ENCODE assay signal across 17 mouse cellular contexts in genomic region chr7:51914132-51914531, GRCm38 (mm10). TPM values are rescaled to one million over a fixed set of nuclear protein-coding genes. Genes with fewer than 3 reads are reported as not detected.
DNase-seq lines count a peak whose midpoint lies in the region; ATAC-seq and TF ChIP-seq lines count a peak whose summit lies in the region.
"Had no signal": no experiment of that assay in that cellular context is flagged by ENCODE, and none has a peak within 500 bp of the region (broad histone marks: within the 10 kb centered on the region; RNA-seq: fewer than 3 reads in every experiment).

No protein-coding gene starts in this region.

- no peaks in the 10 kb centered on the region for H3K9me3 ChIP-seq in heart, embryonic 10.5 days
- no peaks in the 10 kb centered on the region for H3K9me3 ChIP-seq in lung, embryonic 14.5 days (ENCODE audit: low read depth, low read length)
- H3K9me3 ChIP-seq in heart, embryonic 16.5 days (replicated peaks; ENCODE audit: control insufficient read depth, low read length) = no peaks in the 10 kb centered on the region
- H3K9me3 ChIP-seq: G1E; hindbrain, embryonic 15.5 days had no signal

- intact Hi-C loops in heart, postnatal 36 days (cut with DNase I) = no loop called here

- 64% methylated on average over 2 of the region's 2 CpGs for WGBS in heart, embryonic 10.5 days
- WGBS in lung, embryonic 14.5 days = 73% methylated on average over 2 of the region's 2 CpGs
- 48% methylated on average over 2 of the region's 2 CpGs for WGBS in heart, embryonic 16.5 days

- H3K4me2 ChIP-seq in lung, embryonic 14.5 days = no peak overlapping the region
- H3K4me2 ChIP-seq in heart, embryonic 16.5 days (ENCODE audit: low read depth, low read length) = no peak overlapping the region
- peak overlapping the region; percentile 64 for H3K4me2 ChIP-seq in myocyte (ENCODE audit: low read depth)
- H3K4me2 ChIP-seq: hindbrain, embryonic 15.5 days had no signal

- peak; percentile 66; the same call in 1 of the 2 replicates for ATAC-seq in lung, embryonic 14.5 days (ENCODE audit: insufficient read depth)
- ATAC-seq in heart, embryonic 16.5 days (replicated peaks; ENCODE audit: extremely low read depth, insufficient read depth, low FRiP score) = peak; percentile 59

- H3ac ChIP-seq in myocyte (ENCODE audit: control insufficient read depth, insufficient read length) = no peak overlapping the region

- no peaks in the 10 kb centered on the region for H3K36me3 ChIP-seq in heart, embryonic 10.5 days
- no peaks in the 10 kb centered on the region for H3K36me3 ChIP-seq in lung, embryonic 14.5 days (ENCODE audit: insufficient read depth)
- no peaks in the 10 kb centered on the region for H3K36me3 ChIP-seq in heart, embryonic 16.5 days (ENCODE audit: control insufficient read depth, insufficient read depth)
- no peaks in the 10 kb centered on the region for H3K36me3 ChIP-seq in myocyte (ENCODE audit: control insufficient read depth, insufficient read depth)
- H3K36me3 ChIP-seq: G1E; hindbrain, embryonic 15.5 days had no signal

- H3K4me3 ChIP-seq in heart, embryonic 10.5 days = no peak overlapping the region
- H3K4me3 ChIP-seq in lung, embryonic 14.5 days (ENCODE audit: low read depth, low read length) = no peak overlapping the region
- no peak overlapping the region for H3K4me3 ChIP-seq in heart, embryonic 16.5 days (ENCODE audit: low read length)
- H3K4me3 ChIP-seq in myocyte = no peak overlapping the region
- H3K4me3 ChIP-seq: erythroblast, embryonic 14.5 days; hindbrain, embryonic 15.5 days had no signal

- peak overlapping the region; percentile 62 for H3K27ac ChIP-seq in heart, embryonic 10.5 days
- no peak overlapping the region for H3K27ac ChIP-seq in lung, embryonic 14.5 days (ENCODE audit: low read depth)
- H3K27ac ChIP-seq in heart, embryonic 16.5 days (ENCODE audit: low read length) = peak overlapping the region; percentile 77
- H3K27ac ChIP-seq: hindbrain, embryonic 15.5 days had no signal

- H3K27me3 ChIP-seq in heart, embryonic 10.5 days (ENCODE audit: insufficient read depth, poor library complexity, severe bottlenecking) = no peaks in the 10 kb centered on the region
- no peaks in the 10 kb centered on the region for H3K27me3 ChIP-seq in lung, embryonic 14.5 days (ENCODE audit: insufficient read depth, low read length)
- H3K27me3 ChIP-seq in heart, embryonic 16.5 days (ENCODE audit: control insufficient read depth, insufficient read depth, low read length) = no peaks in the 10 kb centered on the region
- no peaks in the 10 kb centered on the region for H3K27me3 ChIP-seq in myocyte (ENCODE audit: control insufficient read depth, insufficient read depth, insufficient read length)
- H3K27me3 ChIP-seq: hindbrain, embryonic 15.5 days had no signal

- no peak for TF ChIP-seq CTCF in lung, embryonic 14.5 days (IDR thresholded peaks at IDR 0.05; ENCODE audit: low read depth)

- H3K4me1 ChIP-seq in heart, embryonic 10.5 days = peaks cover 7% of the 10 kb centered on the region; the same call in 1 of the 2 replicates
- H3K4me1 ChIP-seq in lung, embryonic 14.5 days (ENCODE audit: insufficient read depth) = 0 out of 2 replicates have a peak, but pooled peaks cover 3% of the 10 kb centered on the region
- H3K4me1 ChIP-seq in heart, embryonic 16.5 days (ENCODE audit: control insufficient read depth, insufficient read depth, low read length) = peaks cover 6% of the 10 kb centered on the region
- H3K4me1 ChIP-seq: hindbrain, embryonic 15.5 days had no signal

- peaks cover 3% of the 10 kb centered on the region for H3K79me2 ChIP-seq in myocyte (ENCODE audit: control insufficient read depth, insufficient read depth)

- H3K9ac ChIP-seq in lung, embryonic 14.5 days = no peak overlapping the region
- no peak overlapping the region for H3K9ac ChIP-seq in heart, embryonic 16.5 days (ENCODE audit: low read length)
- H3K9ac ChIP-seq: hindbrain, embryonic 15.5 days had no signal

- no peak for DNase-seq in heart, embryonic 10.5 days (ENCODE audit: low spot score)
- no peak for DNase-seq in heart, postnatal 36 days
- no peak for DNase-seq in lung, embryonic 14.5 days
- DNase-seq in lung, postnatal 14 days = no peak
- no peak for DNase-seq in urinary bladder, adult 2 months (ENCODE audit: low spot score)
- no peak for DNase-seq in cerebellum, adult 9-11 months
- DNase-seq: adrenal gland, postnatal 10 days; cerebellum, postnatal 25 days; gastrocnemius, postnatal 25 days; kidney, postnatal 14 days; layer of hippocampus, adult 9-11 months; lung, adult 2 months had no signal

- TF ChIP-seq POLR2A in myocyte (IDR thresholded peaks at IDR 0.05; ENCODE audit: insufficient read length, low read depth) = no peak

TF ChIP-seq in myocyte, 11 proteins besides CTCF, POLR2A, EP300 and RAD21:
- no peak for TF ChIP-seq E2F4 (IDR thresholded peaks at IDR 0.05; ENCODE audit: insufficient read depth)
- no peak for TF ChIP-seq CEBPB (IDR thresholded peaks at IDR 0.05; ENCODE audit: insufficient read depth, poor library complexity, severe bottlenecking)
- TF ChIP-seq REST (IDR thresholded peaks at IDR 0.05; ENCODE audit: insufficient read depth, insufficient read length) = no peak
- no peak for TF ChIP-seq MAX (IDR thresholded peaks at IDR 0.05; ENCODE audit: low read depth)
- no peak for TF ChIP-seq SRF (IDR thresholded peaks at IDR 0.05; ENCODE audit: control insufficient read depth, insufficient read length, low read depth)
- no peak for TF ChIP-seq MYOD1 (IDR thresholded peaks at IDR 0.05; ENCODE audit: control insufficient read depth in 1 of 3, insufficient read length in 2 of 3, low read depth in 2 of 3)
- no peak for TF ChIP-seq TCF12 (IDR thresholded peaks at IDR 0.05; ENCODE audit: insufficient read depth, poor library complexity, severe bottlenecking)
- no peak for TF ChIP-seq TCF3 (IDR thresholded peaks at IDR 0.05; ENCODE audit: insufficient read length, low read depth)
- no peak for TF ChIP-seq USF1 (IDR thresholded peaks at IDR 0.05; ENCODE audit: low read depth)
- no peak for TF ChIP-seq MYOG (IDR thresholded peaks at IDR 0.05; ENCODE audit: control insufficient read depth in 1 of 3, insufficient read depth in 1 of 3, insufficient read length in 2 of 3, low read depth in 2 of 3)
- TF ChIP-seq POLR2AphosphoS2 (IDR thresholded peaks at IDR 0.05; ENCODE audit: insufficient read length, low read depth) = no peak
TF ChIP-seq in myocyte: peak in this region for 0.

RNA-seq across cellular contexts. Expression of gene Fancf, which starts 52.1 kb away (rescaled TPM):
- polyA plus RNA-seq in heart, embryonic 10.5 days (2016; fragmentation: Nextera tagmentation; extraction: Ambion mirVana) = 7.4 and 11.1 TPM in 2 replicates
- total RNA-seq in heart, postnatal 36 days (2021) = 1 to 10 TPM; 1.9 to 2.3 TPM
- 12.0 and 15.6 TPM in 2 replicates for polyA plus RNA-seq in lung, embryonic 14.5 days (2014; fragmentation: Nextera tagmentation; extraction: Ambion mirVana)
- polyA plus RNA-seq in heart, embryonic 16.5 days (2015; fragmentation: Nextera tagmentation; extraction: Ambion mirVana) = 1.7 and 4.6 TPM in 2 replicates
- polyA plus RNA-seq in myocyte (2012; fragmentation: generic; extraction: Trizol) = 7.2 TPM
- 4.1 and 5.8 TPM in 2 replicates for polyA plus RNA-seq in urinary bladder, adult 2 months (2012; rRNA removed)

RNA-seq across cellular contexts. Expression of gene Gas2, which starts 52.3 kb away (rescaled TPM):
- polyA plus RNA-seq in heart, embryonic 10.5 days (2016; fragmentation: Nextera tagmentation; extraction: Ambion mirVana) = 7.2 and 11.2 TPM in 2 replicates
- 1 to 10 TPM; 4.1 to 4.9 TPM for total RNA-seq in heart, postnatal 36 days (2021)
- 18.2 and 20.6 TPM in 2 replicates for polyA plus RNA-seq in lung, embryonic 14.5 days (2014; fragmentation: Nextera tagmentation; extraction: Ambion mirVana)
- polyA plus RNA-seq in heart, embryonic 16.5 days (2015; fragmentation: Nextera tagmentation; extraction: Ambion mirVana) = 9.1 and 9.6 TPM in 2 replicates
- polyA plus RNA-seq in myocyte (2012; fragmentation: generic; extraction: Trizol) = 8.5 TPM
- polyA plus RNA-seq in urinary bladder, adult 2 months (2012; rRNA removed) = 2.3 and 2.8 TPM in 2 replicates
